Mouse (Mus musculus) liver, postnatal 0 days (tissue): Measurements from ENCODE around the gene Masp1.

Experiments
- CTCF ChIP-seq: sonication (generic); IDR thresholded peaks from 2 replicates; pipeline ENCODE4 v1.5.1; 2016; ENCODE audit warnings: antibody characterized with exemption, low read depth
- EP300 ChIP-seq: IDR thresholded peaks from 2 replicates; pipeline ENCODE4 v1.6.1; 2016; ENCODE audit warnings: antibody characterized with exemption, low read depth, mild to moderate bottlenecking

GRCm38 (mm10) chr16:23427701-23428100, 92.9 kb downstream of the Masp1 start:
- TF ChIP-seq CTCF = no peak
- TF ChIP-seq EP300 = no peak
